15 mouse cellular contexts compared by ENCODE assay signal in the genomic region with DNA sequence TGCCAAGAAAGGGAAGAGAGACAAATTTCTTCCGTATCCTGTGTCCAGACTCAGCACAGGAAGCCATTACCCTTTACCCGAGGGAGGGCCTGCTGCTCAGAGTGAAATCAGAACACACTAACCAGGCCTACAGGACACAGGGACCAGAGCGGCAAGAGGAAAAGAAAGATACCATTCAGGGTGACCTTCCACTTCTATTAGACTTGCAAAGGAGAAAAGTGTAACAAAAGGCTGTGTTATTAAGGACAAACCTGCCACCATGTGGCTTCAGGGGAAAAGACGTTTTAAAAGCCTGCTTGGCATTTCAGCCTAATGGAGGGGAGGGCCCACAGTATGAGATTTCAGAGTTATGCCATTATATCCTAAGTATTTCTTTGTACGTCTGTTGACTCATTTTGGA. TPM values are rescaled to one million over a fixed set of nuclear protein-coding genes. Genes with fewer than 3 reads are reported as not detected.
A peak's percentile ranks its signal among the peaks of the same experiment; 100 is the strongest.
DNase-seq lines count a peak whose midpoint lies in the region; ATAC-seq lines count a peak whose summit lies in the region.
"Had no signal": no experiment of that assay in that cellular context is flagged by ENCODE, and none has a peak within 500 bp of the region (broad histone marks: within the 10 kb centered on the region; RNA-seq: fewer than 3 reads in every experiment).

No protein-coding gene starts in this region.

- ATAC-seq in hindbrain, embryonic 12.5 days (ENCODE audit: low FRiP score): no peak
- 0 out of 2 replicates have a peak, but pooled peaks have one; percentile 8 for ATAC-seq in hindbrain, embryonic 14.5 days (ENCODE audit: low FRiP score)
- ATAC-seq in granulocyte monocyte progenitor cell, adult 5-6 weeks (replicated peaks; ENCODE audit: poor library complexity, severe bottlenecking): no peak

- peaks cover 8% of the 10 kb centered on the region for H3K4me1 ChIP-seq in hindbrain, embryonic 10.5 days (replicated peaks)
- H3K4me1 ChIP-seq in hindbrain, embryonic 12.5 days: no peaks in the 10 kb centered on the region
- 0 out of 2 replicates have a peak, but pooled peaks cover 4% of the 10 kb centered on the region for H3K4me1 ChIP-seq in hindbrain, embryonic 14.5 days (replicated peaks; ENCODE audit: control insufficient read depth, insufficient read depth, low read length)

- H3K36me3 ChIP-seq in hindbrain, embryonic 10.5 days: no peaks in the 10 kb centered on the region
- no peaks in the 10 kb centered on the region for H3K36me3 ChIP-seq in hindbrain, embryonic 12.5 days
- H3K36me3 ChIP-seq in hindbrain, embryonic 14.5 days (replicated peaks; ENCODE audit: control insufficient read depth, insufficient read depth): no peaks in the 10 kb centered on the region
- H3K36me3 ChIP-seq: limb, embryonic 13.5 days had no signal

- H3K9me3 ChIP-seq in hindbrain, embryonic 10.5 days: no peaks in the 10 kb centered on the region
- no peaks in the 10 kb centered on the region for H3K9me3 ChIP-seq in hindbrain, embryonic 12.5 days (replicated peaks)
- H3K9me3 ChIP-seq in hindbrain, embryonic 14.5 days (ENCODE audit: control insufficient read depth, low read length): no peaks in the 10 kb centered on the region
- H3K9me3 ChIP-seq: limb, embryonic 13.5 days had no signal

- H3K9ac ChIP-seq in hindbrain, embryonic 12.5 days: no peak overlapping the region
- H3K9ac ChIP-seq in hindbrain, embryonic 14.5 days: no peak overlapping the region
- H3K9ac ChIP-seq: limb, embryonic 13.5 days had no signal

- WGBS in hindbrain, embryonic 10.5 days: 45% methylated on average over 5 of the region's 5 CpGs
- WGBS in hindbrain, embryonic 12.5 days: 40% methylated on average over 5 of the region's 5 CpGs
- 37% methylated on average over 5 of the region's 5 CpGs for WGBS in hindbrain, embryonic 14.5 days

- no peak overlapping the region for H3K4me2 ChIP-seq in hindbrain, embryonic 12.5 days (replicated peaks)
- no peak overlapping the region for H3K4me2 ChIP-seq in hindbrain, embryonic 14.5 days (replicated peaks)
- H3K4me2 ChIP-seq: heart, embryonic 11.5 days; limb, embryonic 13.5 days had no signal

- peak overlapping the region; percentile 71 for H3K27ac ChIP-seq in hindbrain, embryonic 10.5 days
- no peak overlapping the region for H3K27ac ChIP-seq in hindbrain, embryonic 12.5 days
- no peak overlapping the region for H3K27ac ChIP-seq in hindbrain, embryonic 14.5 days
- H3K27ac ChIP-seq: limb, embryonic 13.5 days had no signal

- H3K4me3 ChIP-seq in hindbrain, embryonic 10.5 days: no peak overlapping the region
- no peak overlapping the region for H3K4me3 ChIP-seq in hindbrain, embryonic 12.5 days
- no peak overlapping the region for H3K4me3 ChIP-seq in hindbrain, embryonic 14.5 days (replicated peaks; ENCODE audit: low read length)
- H3K4me3 ChIP-seq: limb, embryonic 13.5 days had no signal

- no peaks in the 10 kb centered on the region for H3K27me3 ChIP-seq in hindbrain, embryonic 10.5 days (ENCODE audit: insufficient read depth, poor library complexity, severe bottlenecking)
- H3K27me3 ChIP-seq in hindbrain, embryonic 12.5 days: no peaks in the 10 kb centered on the region
- no peaks in the 10 kb centered on the region for H3K27me3 ChIP-seq in hindbrain, embryonic 14.5 days (ENCODE audit: control insufficient read depth, insufficient read depth, low read length)
- H3K27me3 ChIP-seq: limb, embryonic 13.5 days had no signal

- DNase-seq in hindbrain, embryonic 10.5 days (ENCODE audit: low spot score): no peak
- DNase-seq in 3T3-L1 (ENCODE audit: low read depth, low spot score) (peak; percentile 42), ZHBTc4 (ENCODE audit: low read depth, low spot score) (peak; percentile 37)
- DNase-seq in hindbrain, embryonic 14.5 days (ENCODE audit: low spot score): peak; percentile 53
- DNase-seq in spleen, postnatal 36 days (ENCODE audit: low spot score in 2 of 2): no peak
- no peak for DNase-seq in cerebellum, postnatal 36 days
- DNase-seq: adrenal gland, adult 8-10 months; cerebellum, postnatal 14 days; spleen, adult 18-20 months had no signal

RNA-seq across cellular contexts. Expression of gene Fat4, which starts 26.1 kb away (rescaled TPM):
- 6.6 and 10.3 TPM in 2 replicates for polyA plus RNA-seq in hindbrain, embryonic 10.5 days (2016; fragmentation: Nextera tagmentation; extraction: Ambion mirVana)
- polyA plus RNA-seq in hindbrain, embryonic 12.5 days (2016; fragmentation: Nextera tagmentation; extraction: Ambion mirVana): 14.6 and 17.1 TPM in 2 replicates
- polyA plus RNA-seq in hindbrain, embryonic 14.5 days (2014; fragmentation: Nextera tagmentation; extraction: Ambion mirVana): 15.8 and 18.2 TPM in 2 replicates
- not detected in 2 replicates for total RNA-seq in granulocyte monocyte progenitor cell, adult 5-6 weeks (2014; fragmentation: Nextera tagmentation)
- not detected in 2 replicates for total RNA-seq in granulocyte monocyte progenitor cell, adult 5-6 weeks (2017)
- total RNA-seq: megakaryocyte progenitor cell, adult 5-6 weeks; neutrophil, adult 5-6 weeks had no signal

Comparison
In these comparisons a context has a peak if more than half of its experiments do, and no peak if none do; other contexts are left out.
1. DNase-seq: peak in 3T3-L1 (single experiment), ZHBTc4 (single experiment) and hindbrain, embryonic 14.5 days (single experiment); none in hindbrain, embryonic 10.5 days (single experiment), spleen, postnatal 36 days (0 of 2) and cerebellum, postnatal 36 days (0 of 2).